Mouse (Mus musculus): ENCODE measurements around the gene Cep97.

DNA sequence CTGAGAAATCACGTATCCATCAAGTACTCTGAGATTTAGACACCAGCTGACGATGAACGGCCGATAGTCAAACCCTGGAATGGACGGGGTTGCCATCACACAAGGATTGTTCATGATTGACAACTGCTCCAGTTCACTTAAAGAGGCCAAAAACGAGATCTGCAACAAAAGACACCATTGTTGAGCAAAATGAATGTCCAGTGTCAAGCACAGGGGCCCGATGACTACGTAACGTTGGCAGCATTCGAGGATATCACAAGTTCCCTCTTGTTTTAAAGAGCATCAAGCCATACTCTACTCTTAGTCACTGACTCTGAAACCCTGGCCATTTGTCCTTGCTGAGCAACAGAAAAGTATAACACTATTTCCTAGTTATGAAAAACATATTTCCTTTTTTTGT lies 12.6 kb downstream of the Cep97 start:
- no peak for TF ChIP-seq CTCF (IDR thresholded peaks at IDR 0.05; ENCODE audit: insufficient read depth, low read depth, low read length)
- no peak for TF ChIP-seq POLR2A (IDR thresholded peaks at IDR 0.05; ENCODE audit: insufficient read depth, low read depth, low read length)

All from olfactory bulb, adult 2 months (tissue).